Mouse (Mus musculus): ENCODE measurements around the gene Scg5.

DNA sequence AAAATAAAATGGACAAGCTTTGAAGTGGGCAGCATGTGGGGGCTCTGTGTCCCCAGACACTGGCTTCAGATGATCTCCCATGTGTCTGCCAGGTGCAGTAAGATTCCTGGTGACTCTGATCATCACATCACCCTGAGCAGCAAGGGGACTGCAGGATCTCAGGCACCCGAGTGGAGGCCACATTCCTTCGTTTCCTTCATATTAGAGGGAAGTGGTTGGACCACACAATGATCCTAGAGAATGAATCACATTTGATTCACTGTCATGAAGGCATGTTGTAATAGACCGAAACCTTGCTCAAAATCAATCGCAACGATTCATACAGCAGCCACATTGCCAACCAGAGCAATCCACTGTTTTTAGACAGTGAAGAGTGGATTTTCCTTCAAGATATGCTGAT lies 64.0 kb downstream of the Scg5 start:
- TF ChIP-seq CTCF (conservative IDR thresholded peaks at IDR 0.05; ENCODE audit: low read length) (no peak), POU5F1 (IDR thresholded peaks at IDR 0.05; ENCODE audit: borderline replicate concordance, low read length) (no peak)
